Mouse (Mus musculus) ES-Bruce4 (cell line): Measurements from ENCODE around the gene Celf2.

Experiments used
- CTCF ChIP-seq: IDR thresholded peaks from one replicate; pipeline ENCODE4 v1.8.1; 2011; ENCODE audit warnings: low read depth, low read length
- POLR2A ChIP-seq: IDR thresholded peaks from one replicate; pipeline ENCODE4 v1.8.1; 2011; ENCODE audit warnings: low read length; ENCODE audit not compliant: insufficient read depth

GRCm38 (mm10) chr2:6593739-6594138 lies 915.6 kb downstream of the Celf2 start:
- TF ChIP-seq POLR2A (no peak), CTCF (no peak)
